Mouse (Mus musculus) lung, postnatal 0 days (tissue): ENCODE data around the gene Brd3.

Source experiments
- CTCF ChIP-seq: IDR thresholded peaks from 2 replicates; pipeline ENCODE4 v1.5.1; 2016; ENCODE audit warnings: antibody characterized with exemption, mild to moderate bottlenecking
- EP300 ChIP-seq: IDR thresholded peaks from 2 replicates; pipeline ENCODE4 v1.6.1; 2016; ENCODE audit warnings: antibody characterized with exemption, mild to moderate bottlenecking, control low read depth

GRCm38 (mm10) chr2:27518283-27518682 is 10.8 kb upstream of the Brd3 start:
- peak; percentile 59 for TF ChIP-seq CTCF
- TF ChIP-seq EP300 = no peak
